Mouse (Mus musculus) lung, embryonic 16.5 days (tissue): ENCODE measurements around the gene Rnf115. TPM values are rescaled to one million over a fixed set of nuclear protein-coding genes. Genes with fewer than 3 reads are reported as not detected.

Experiments used
- ATAC-seq: fragments of 200-750 bp; cut with Nextera tagmentation; 2 replicates; pipeline ENCODE4 v1.8.0; 2017; ENCODE audit warnings: low read depth, mild to moderate bottlenecking, moderate library complexity
- H3K27ac ChIP-seq: fragments of 300-500 bp; sonication (generic); 2 replicates; pipeline ENCODE4 v1.5.1; 2014; ENCODE audit warnings: mild to moderate bottlenecking, control low read depth, low read length
- H3K27me3 ChIP-seq: fragments of 300-500 bp; sonication (generic); 2 replicates; pipeline ENCODE4 v1.6.1; 2014; ENCODE audit warnings: low read depth, low read length, mixed read lengths; ENCODE audit not compliant: control insufficient read depth, insufficient read depth
- H3K36me3 ChIP-seq: fragments of 300-500 bp; sonication (generic); 2 replicates; pipeline ENCODE4 v1.6.1; 2014; ENCODE audit warnings: low read length; ENCODE audit not compliant: control insufficient read depth, insufficient read depth
- H3K4me1 ChIP-seq: fragments of 300-500 bp; sonication (generic); replicated peaks from 2 replicates; pipeline ENCODE4 v1.6.1; 2014; ENCODE audit warnings: low read length, mixed read lengths; ENCODE audit not compliant: control insufficient read depth, insufficient read depth
- H3K4me2 ChIP-seq: fragments of 300-500 bp; sonication (generic); 2 replicates; pipeline ENCODE4 v1.6.1; 2014; ENCODE audit warnings: low read depth, low read length, control low read depth
- H3K4me3 ChIP-seq: fragments of 300-500 bp; sonication (generic); 2 replicates; pipeline ENCODE4 v1.5.1; 2014; ENCODE audit warnings: mild to moderate bottlenecking, low read length, control low read depth
- H3K9ac ChIP-seq: fragments of 300-500 bp; sonication (generic); 2 replicates; pipeline ENCODE4 v1.6.1; 2014; ENCODE audit warnings: low read length, control low read depth
- H3K9me3 ChIP-seq: fragments of 300-500 bp; sonication (generic); 2 replicates; pipeline ENCODE4 v1.6.1; 2016; ENCODE audit warnings: low read length; ENCODE audit not compliant: control insufficient read depth
- WGBS: fragments of 180-500 bp; shearing (Covaris S2); extraction: QIAGEN DNeasy Blood & Tissue Kit; methylation state at CpG from one replicate; pipeline ENCODE4 v1.1.7; 2014; 5-methylcytosine and 5-hydroxymethylcytosine counted together
- polyA plus RNA-seq: library from polyadenylated mRNA; unstranded; fragments of >200 nt; fragmentation: Nextera tagmentation; extraction: Ambion mirVana; gene quantifications from 2 replicates; pipeline ENCODE4 v1.2.1, GENCODE M21; 2015

The Rnf115 gene
- polyA plus RNA-seq, 1 experiment from 2014 or later, result 47.8 TPM

DNA sequence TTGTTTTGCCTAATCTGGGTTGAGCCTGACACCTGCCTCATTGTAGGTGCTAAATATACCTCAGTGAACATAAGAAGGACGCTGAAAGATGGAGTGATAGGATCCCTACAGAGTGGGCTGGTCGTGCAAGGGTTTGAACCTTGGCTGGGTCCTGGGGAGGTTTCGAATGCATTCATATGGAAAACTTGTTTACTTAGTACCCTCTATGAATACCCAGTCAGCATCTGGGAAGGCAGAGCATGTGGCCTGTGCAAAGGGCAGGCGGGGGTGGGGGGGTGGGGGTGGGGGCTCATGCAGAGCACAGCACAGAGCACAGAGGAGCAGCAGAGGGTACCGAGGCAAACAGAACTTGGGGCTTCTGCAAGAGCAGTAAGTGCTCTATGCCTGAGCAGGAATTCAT is 105.5 kb downstream of the Rnf115 start:
- Histone ChIP-seq H3K27me3 (no peaks in the 10 kb centered on the region), H3K27ac (no peak overlapping the region), H3K9me3 (no peaks in the 10 kb centered on the region), H3K4me1 (no peaks in the 10 kb centered on the region), H3K9ac (no peak overlapping the region), H3K36me3 (no peaks in the 10 kb centered on the region), H3K4me3 (no peak overlapping the region), H3K4me2 (no peak overlapping the region)
- ATAC-seq, result no peak
- 33% methylated on average over 5 of the region's 5 CpGs for WGBS

DNA sequence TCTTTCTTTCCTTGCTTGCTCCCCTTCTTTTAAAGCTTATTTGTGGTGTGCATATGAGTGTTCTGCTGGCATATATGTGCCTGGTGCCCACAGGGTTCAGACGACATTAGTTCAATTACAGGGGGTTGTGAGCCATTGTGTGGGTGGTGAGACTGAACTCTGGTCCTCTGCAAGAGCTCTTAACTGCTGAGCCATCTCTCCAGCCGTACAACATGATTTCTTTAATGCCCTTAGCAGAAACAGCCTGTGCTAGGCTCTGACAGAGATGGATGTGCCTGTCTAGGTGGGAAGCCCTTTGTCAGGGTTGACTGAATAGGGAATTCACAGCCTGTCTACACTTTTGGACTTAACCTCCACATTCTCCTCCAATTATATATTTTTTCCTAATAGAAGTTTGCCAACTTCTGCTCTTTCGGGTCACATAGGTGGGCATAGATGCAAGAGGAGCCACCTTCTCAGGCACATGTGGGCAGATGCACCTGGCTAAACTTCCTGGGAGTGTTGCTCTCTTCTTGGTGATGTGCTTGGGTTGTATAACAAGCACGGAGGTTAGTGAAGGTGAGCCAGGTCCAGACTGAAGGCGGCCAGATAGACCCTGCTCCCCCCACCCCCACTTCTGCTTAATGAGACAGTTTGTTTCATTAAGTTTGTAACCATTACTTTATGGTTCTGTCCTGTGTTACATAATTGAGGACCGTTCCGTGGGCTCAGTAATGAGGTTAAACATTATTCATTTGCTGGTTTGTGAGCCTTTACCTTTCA is 107.3 kb downstream of the Rnf115 start:
- no peaks in the 10 kb centered on the region for H3K27me3 ChIP-seq
- no peak overlapping the region for H3K4me3 ChIP-seq
- ATAC-seq, result no peak
- H3K4me2 ChIP-seq, result no peak overlapping the region
- H3K27ac ChIP-seq, result no peak overlapping the region
- no peak overlapping the region for H3K9ac ChIP-seq
- H3K36me3 ChIP-seq, result no peaks in the 10 kb centered on the region
- WGBS, result 70% methylated on average over 7 of the region's 7 CpGs
- H3K4me1 ChIP-seq, result no peaks in the 10 kb centered on the region
- H3K9me3 ChIP-seq, result no peaks in the 10 kb centered on the region

DNA sequence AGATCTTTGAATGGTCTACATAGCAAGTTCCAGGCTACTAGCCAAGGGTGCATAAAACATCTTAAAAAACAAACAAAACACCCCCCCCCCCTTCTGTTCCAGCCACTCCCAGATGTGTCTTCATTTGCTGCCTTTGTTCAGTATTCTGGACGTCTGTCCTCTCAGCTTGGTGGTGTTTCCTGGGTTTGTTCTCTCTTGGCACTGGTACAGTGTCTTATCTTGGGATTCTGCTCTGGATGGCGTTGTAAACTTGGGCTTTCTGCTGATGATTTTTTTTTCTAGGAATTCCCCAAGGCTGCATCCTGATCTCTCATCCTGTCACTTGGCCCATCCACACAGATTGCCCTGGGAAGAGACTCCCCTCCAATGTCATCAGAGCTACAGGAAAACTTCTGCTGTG is 109.0 kb downstream of the Rnf115 start:
- H3K4me2 ChIP-seq, result no peak overlapping the region
- 34% methylated on average over 2 of the region's 2 CpGs for WGBS
- no peaks in the 10 kb centered on the region for H3K4me1 ChIP-seq
- no peaks in the 10 kb centered on the region for H3K36me3 ChIP-seq
- H3K27me3 ChIP-seq, result no peaks in the 10 kb centered on the region
- ATAC-seq, result peak; percentile 28; the same call in 1 of the 2 replicates
- H3K4me3 ChIP-seq, result no peak overlapping the region
- no peak overlapping the region for H3K9ac ChIP-seq
- H3K9me3 ChIP-seq, result no peaks in the 10 kb centered on the region
- H3K27ac ChIP-seq, result no peak overlapping the region

GRCm38 (mm10) chr3:96838996-96839645 is 111.7 kb downstream of the Rnf115 start:
- H3K4me2 ChIP-seq, result no peak overlapping the region
- 58% methylated on average over 7 of the region's 7 CpGs for WGBS
- no peak overlapping the region for H3K4me3 ChIP-seq
- H3K9me3 ChIP-seq, result no peaks in the 10 kb centered on the region
- no peaks in the 10 kb centered on the region for H3K36me3 ChIP-seq
- H3K9ac ChIP-seq, result no peak overlapping the region
- H3K27me3 ChIP-seq, result no peaks in the 10 kb centered on the region
- H3K4me1 ChIP-seq, result no peaks in the 10 kb centered on the region
- no peak overlapping the region for H3K27ac ChIP-seq
- no peak for ATAC-seq

Other genes starting within 250 kb of the Rnf115 start
- 0.57 and 1.1 TPM in 2 replicates for gene Hfe2, start 202.5 kb upstream of the Rnf115 start, polyA plus RNA-seq
- gene Txnip, start 169.7 kb upstream of the Rnf115 start, polyA plus RNA-seq, result 184 and 197 TPM in 2 replicates
- 1.4 TPM in 2 replicates for gene Gm16253, start 150.7 kb upstream of the Rnf115 start, polyA plus RNA-seq
- gene Polr3gl, start 133.5 kb upstream of the Rnf115 start, polyA plus RNA-seq, result 35.9 TPM in 2 replicates
- gene Ankrd34a, start 131.0 kb upstream of the Rnf115 start, polyA plus RNA-seq, result 1.6 and 1.9 TPM in 2 replicates
- 6.7 and 8.2 TPM in 2 replicates for gene Lix1l, start 126.5 kb upstream of the Rnf115 start, polyA plus RNA-seq
- gene Rbm8a, start 97.7 kb upstream of the Rnf115 start, polyA plus RNA-seq, result 132 and 135 TPM in 2 replicates
- 54.2 and 57.7 TPM in 2 replicates for gene Pex11b, start 92.3 kb upstream of the Rnf115 start, polyA plus RNA-seq
- gene Gm42957, start 92.2 kb upstream of the Rnf115 start, polyA plus RNA-seq, result 0.15 and 0.24 TPM in 2 replicates
- gene Itga10, start 82.1 kb upstream of the Rnf115 start, polyA plus RNA-seq, result 1.0 TPM in 2 replicates
- gene Ankrd35, start 57.5 kb upstream of the Rnf115 start, polyA plus RNA-seq, result 0.36 and 0.50 TPM in 2 replicates
- 51.9 and 52.0 TPM in 2 replicates for gene Pias3, start 31.3 kb upstream of the Rnf115 start, polyA plus RNA-seq
- gene Nudt17, start 19.1 kb upstream of the Rnf115 start, polyA plus RNA-seq, result 7.2 and 8.2 TPM in 2 replicates
- gene Polr3c, start within 50 bp of the Rnf115 start, polyA plus RNA-seq, result 35.6 and 35.7 TPM in 2 replicates
- 0.64 TPM in 1 of 2 replicates, not detected in the other for gene Pdzk1, start 101.6 kb downstream of the Rnf115 start, polyA plus RNA-seq
- 0.40 and 1.8 TPM in 2 replicates for gene Cd160, start 101.7 kb downstream of the Rnf115 start, polyA plus RNA-seq
- 26.8 and 28.6 TPM in 2 replicates for gene Gja5, start 177.0 kb downstream of the Rnf115 start, polyA plus RNA-seq
- 33.0 and 37.6 TPM in 2 replicates for gene Gpr89, start 177.7 kb downstream of the Rnf115 start, polyA plus RNA-seq
- not detected in 2 replicates for gene Gja8, start 198.4 kb downstream of the Rnf115 start, polyA plus RNA-seq